Mouse (Mus musculus) lung, embryonic 16.5 days (tissue): ENCODE results near the gene Dpp9. TPM values are rescaled to one million over a fixed set of nuclear protein-coding genes. Genes with fewer than 3 reads are reported as not detected.
"Not testable (repeated sequence)": the region's sequence is repeated elsewhere in the genome, so short reads cannot be mapped to it uniquely, and the experiment has no call there.

Source experiments
- ATAC-seq: fragments of 200-750 bp; cut with Nextera tagmentation; 2 replicates; pipeline ENCODE4 v1.8.0; 2017; ENCODE audit warnings: low read depth, mild to moderate bottlenecking, moderate library complexity
- H3K27ac ChIP-seq: fragments of 300-500 bp; sonication (generic); 2 replicates; pipeline ENCODE4 v1.5.1; 2014; ENCODE audit warnings: mild to moderate bottlenecking, control low read depth, low read length
- H3K27me3 ChIP-seq: fragments of 300-500 bp; sonication (generic); 2 replicates; pipeline ENCODE4 v1.6.1; 2014; ENCODE audit warnings: low read depth, low read length, mixed read lengths; ENCODE audit not compliant: control insufficient read depth, insufficient read depth
- H3K36me3 ChIP-seq: fragments of 300-500 bp; sonication (generic); 2 replicates; pipeline ENCODE4 v1.6.1; 2014; ENCODE audit warnings: low read length; ENCODE audit not compliant: control insufficient read depth, insufficient read depth
- H3K4me1 ChIP-seq: fragments of 300-500 bp; sonication (generic); replicated peaks from 2 replicates; pipeline ENCODE4 v1.6.1; 2014; ENCODE audit warnings: low read length, mixed read lengths; ENCODE audit not compliant: control insufficient read depth, insufficient read depth
- H3K4me2 ChIP-seq: fragments of 300-500 bp; sonication (generic); 2 replicates; pipeline ENCODE4 v1.6.1; 2014; ENCODE audit warnings: low read depth, low read length, control low read depth
- H3K4me3 ChIP-seq: fragments of 300-500 bp; sonication (generic); 2 replicates; pipeline ENCODE4 v1.5.1; 2014; ENCODE audit warnings: mild to moderate bottlenecking, low read length, control low read depth
- H3K9ac ChIP-seq: fragments of 300-500 bp; sonication (generic); 2 replicates; pipeline ENCODE4 v1.6.1; 2014; ENCODE audit warnings: low read length, control low read depth
- H3K9me3 ChIP-seq: fragments of 300-500 bp; sonication (generic); 2 replicates; pipeline ENCODE4 v1.6.1; 2016; ENCODE audit warnings: low read length; ENCODE audit not compliant: control insufficient read depth
- WGBS: fragments of 180-500 bp; shearing (Covaris S2); extraction: QIAGEN DNeasy Blood & Tissue Kit; methylation state at CpG from one replicate; pipeline ENCODE4 v1.1.7; 2014; 5-methylcytosine and 5-hydroxymethylcytosine counted together
- polyA plus RNA-seq: library from polyadenylated mRNA; unstranded; fragments of >200 nt; fragmentation: Nextera tagmentation; extraction: Ambion mirVana; gene quantifications from 2 replicates; pipeline ENCODE4 v1.2.1, GENCODE M21; 2015

Gene Dpp9
- 38.7 and 41.4 TPM in 2 replicates for polyA plus RNA-seq

DNA sequence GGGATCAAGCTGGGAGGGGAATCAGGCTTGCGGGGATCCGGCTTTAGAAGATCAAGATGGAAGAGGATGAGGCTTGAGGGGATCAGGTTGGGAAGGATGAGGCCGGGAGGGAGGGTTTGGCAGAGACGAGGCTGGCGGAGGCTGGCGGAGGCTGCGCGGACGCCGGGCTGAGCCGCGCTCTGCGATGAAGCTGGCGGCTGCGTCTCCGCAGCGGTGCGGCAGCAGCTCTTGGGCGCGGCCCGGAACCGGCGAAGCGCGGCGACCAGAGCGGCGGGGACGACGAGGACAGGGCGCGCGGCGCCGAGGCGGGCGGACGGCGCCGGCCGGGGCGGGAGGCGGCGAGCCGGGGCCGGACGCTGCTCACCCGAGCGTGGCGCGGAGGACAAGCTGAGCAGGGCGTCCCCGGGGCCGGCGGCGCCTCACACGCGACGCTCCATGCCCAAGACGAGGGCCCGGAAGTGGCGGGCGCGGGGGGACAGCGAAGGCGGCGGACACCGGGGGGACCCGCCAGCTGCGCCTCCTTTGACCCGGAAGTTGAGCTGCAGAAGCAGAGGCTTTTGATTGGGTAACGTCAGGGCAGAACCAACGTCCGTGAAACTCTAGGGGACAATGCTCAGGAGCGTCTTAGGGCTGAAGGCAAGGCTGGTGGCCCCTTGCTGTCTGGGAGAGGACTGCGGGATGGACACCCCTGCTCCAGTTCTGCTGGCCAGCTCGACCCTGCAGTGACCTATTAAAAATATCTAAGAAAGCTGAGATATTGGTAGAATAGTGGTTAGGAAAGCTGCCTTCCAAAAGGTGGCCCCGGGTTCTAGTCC lies at the start of gene Dpp9:
Gene Dpp9, minus strand, starts transcription at position 529 of the 815 bp plus-strand sequence.
- ATAC-seq = peak; percentile 99
- Histone ChIP-seq H3K9ac (peak within 1 kb of the TSS; percentile 95), H3K27me3 (no peaks in the 10 kb centered on the region), H3K9me3 (no peaks in the 10 kb centered on the region), H3K4me1 (peaks cover 25% of the 10 kb centered on the region), H3K4me2 (peak within 1 kb of the TSS; percentile 68), H3K4me3 (peak within 1 kb of the TSS; percentile 92), H3K27ac (peak within 1 kb of the TSS; percentile 82), H3K36me3 (no peaks in the 10 kb centered on the region)
- WGBS = under 1% methylated on average over 64 of the region's 78 CpGs

DNA sequence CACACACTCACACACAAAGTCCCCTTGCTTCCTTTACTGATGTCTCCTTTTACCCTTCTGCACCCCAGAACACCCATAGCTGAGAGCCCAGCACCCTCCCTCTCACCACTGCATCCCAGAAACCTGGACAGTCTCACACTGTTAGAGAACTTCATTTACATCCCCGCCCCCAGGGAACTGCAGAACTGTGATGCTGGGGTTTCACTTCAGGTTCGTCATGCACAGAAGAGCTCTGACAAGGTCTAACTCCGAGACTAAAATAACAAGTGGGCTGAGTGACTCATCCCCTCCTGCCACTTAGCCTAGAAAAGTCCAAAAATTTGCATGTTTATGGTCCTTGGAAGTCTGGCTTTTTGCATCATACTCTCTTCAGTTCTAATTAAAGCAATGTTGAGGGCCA lies 47.6 kb upstream of the Dpp9 start:
- H3K9me3 ChIP-seq = no peaks in the 10 kb centered on the region
- no peak overlapping the region for H3K9ac ChIP-seq
- no peak overlapping the region for H3K4me3 ChIP-seq
- H3K27me3 ChIP-seq = no peaks in the 10 kb centered on the region
- H3K36me3 ChIP-seq = peaks cover 12% of the 10 kb centered on the region
- 58% methylated on average over 3 of the region's 3 CpGs for WGBS
- ATAC-seq = no peak
- no peaks in the 10 kb centered on the region; the same call in 1 of the 2 replicates for H3K4me1 ChIP-seq
- no peak overlapping the region for H3K4me2 ChIP-seq
- H3K27ac ChIP-seq = no peak overlapping the region

DNA sequence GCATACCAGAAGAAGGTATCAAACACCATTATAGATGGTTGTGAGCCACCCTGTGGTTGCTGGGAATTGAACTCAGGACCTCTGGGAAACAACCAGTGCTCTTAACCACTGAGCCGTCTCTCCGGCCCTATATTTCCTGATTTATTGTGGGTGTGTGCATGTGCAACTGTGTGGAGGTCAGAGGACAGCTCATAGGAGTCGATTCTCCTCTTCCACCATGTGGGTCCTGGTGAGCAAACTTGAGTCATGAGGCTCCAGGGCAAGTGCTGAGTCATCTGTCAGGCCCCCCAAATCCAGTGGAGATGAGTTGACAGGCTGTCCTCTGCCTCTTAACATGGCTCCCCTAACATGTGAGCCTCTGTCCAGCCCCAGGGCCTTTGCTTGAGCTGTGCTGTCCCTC lies 47.2 kb upstream of the Dpp9 start:
- H3K4me1 ChIP-seq = no peaks in the 10 kb centered on the region; the same call in 1 of the 2 replicates
- no peak overlapping the region for H3K4me2 ChIP-seq
- no peak overlapping the region for H3K4me3 ChIP-seq
- H3K9ac ChIP-seq = no peak overlapping the region
- H3K36me3 ChIP-seq = peaks cover 10% of the 10 kb centered on the region
- no peaks in the 10 kb centered on the region for H3K9me3 ChIP-seq
- ATAC-seq = no peak
- no peaks in the 10 kb centered on the region for H3K27me3 ChIP-seq
- H3K27ac ChIP-seq = no peak overlapping the region
- WGBS = 77% methylated on average over 3 of the region's 3 CpGs

DNA sequence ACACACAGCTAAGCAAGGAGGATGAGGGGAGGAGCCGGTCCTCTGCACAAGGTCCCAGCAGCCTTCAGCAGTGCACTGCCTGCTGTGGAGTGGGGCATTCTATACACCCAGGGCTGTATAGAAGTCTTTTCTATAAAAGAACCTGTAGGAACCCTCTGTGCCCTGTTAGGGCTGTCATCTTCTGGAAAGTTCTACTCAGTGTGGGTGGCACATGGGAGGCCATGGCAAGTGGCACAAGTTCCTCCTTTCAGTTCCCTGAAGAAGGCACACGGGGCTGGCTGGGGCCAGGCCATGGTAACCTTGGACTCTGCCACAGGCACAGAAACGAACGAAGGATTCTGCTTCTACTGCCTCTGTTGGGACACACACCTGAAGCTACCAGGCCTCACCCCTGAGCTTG lies 46.3 kb upstream of the Dpp9 start:
- Histone ChIP-seq H3K4me1 (no peaks in the 10 kb centered on the region; the same call in 1 of the 2 replicates), H3K9ac (no peak overlapping the region), H3K4me3 (no peak overlapping the region), H3K9me3 (no peaks in the 10 kb centered on the region), H3K27me3 (no peaks in the 10 kb centered on the region), H3K36me3 (peaks cover 14% of the 10 kb centered on the region), H3K4me2 (no peak overlapping the region), H3K27ac (no peak overlapping the region)
- 82% methylated on average over 4 of the region's 4 CpGs for WGBS
- ATAC-seq = no peak

DNA sequence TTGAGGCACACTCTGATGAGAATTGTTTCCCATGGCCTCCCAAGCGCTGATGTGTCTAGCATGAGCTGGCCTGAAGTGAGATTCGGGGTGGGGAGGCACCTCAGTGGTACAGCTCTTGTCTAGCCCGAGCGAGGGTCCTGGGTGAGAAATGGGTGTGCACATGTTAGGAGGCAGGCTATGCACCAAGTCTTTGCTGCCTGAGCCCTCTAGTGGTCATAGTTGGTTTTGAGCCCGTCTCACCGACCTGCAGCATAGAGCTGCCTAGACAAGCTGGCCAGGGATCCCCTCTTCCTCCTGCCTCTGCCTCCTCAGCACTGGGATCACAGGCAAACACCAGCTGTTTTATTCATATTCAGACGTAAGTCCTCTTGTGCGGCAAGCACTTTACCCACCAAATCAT lies 45.3 kb upstream of the Dpp9 start:
- Histone ChIP-seq H3K9me3 (no peaks in the 10 kb centered on the region), H3K4me3 (no peak overlapping the region), H3K9ac (no peak overlapping the region), H3K27me3 (no peaks in the 10 kb centered on the region), H3K4me2 (no peak overlapping the region), H3K27ac (no peak overlapping the region), H3K4me1 (peaks cover 10% of the 10 kb centered on the region; the same call in 1 of the 2 replicates), H3K36me3 (peaks cover 19% of the 10 kb centered on the region)
- ATAC-seq = peak; percentile 66
- WGBS = 16% methylated on average over 8 of the region's 8 CpGs

DNA sequence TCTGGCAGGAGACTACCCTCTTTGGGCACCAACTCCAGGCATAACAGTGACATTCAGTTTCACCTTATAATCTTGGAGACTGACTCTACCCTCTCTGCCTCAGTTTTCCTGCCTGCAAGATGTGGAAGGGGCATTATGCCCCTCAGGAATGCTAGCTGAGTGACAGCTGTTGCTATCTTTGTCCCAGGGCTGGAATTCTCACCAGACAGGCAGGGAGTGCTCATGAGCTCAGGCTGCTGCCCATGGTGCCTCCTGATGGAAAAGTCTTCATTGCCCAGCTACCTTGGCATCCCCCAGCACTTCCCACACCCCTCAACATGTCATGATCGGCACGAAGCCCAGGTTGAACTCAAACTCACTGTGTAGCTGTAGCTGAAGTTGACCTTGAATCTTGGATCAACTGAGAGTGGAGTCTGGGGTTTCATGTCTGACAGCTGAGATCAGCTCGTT lies 44.0 kb upstream of the Dpp9 start:
- Histone ChIP-seq H3K27ac (no peak overlapping the region), H3K4me2 (no peak overlapping the region), H3K9me3 (no peaks in the 10 kb centered on the region), H3K4me3 (no peak overlapping the region), H3K36me3 (peaks cover 22% of the 10 kb centered on the region), H3K9ac (no peak overlapping the region), H3K27me3 (no peaks in the 10 kb centered on the region), H3K4me1 (peaks cover 18% of the 10 kb centered on the region)
- no peak for ATAC-seq
- WGBS = 88% methylated on average over 3 of the region's 3 CpGs

DNA sequence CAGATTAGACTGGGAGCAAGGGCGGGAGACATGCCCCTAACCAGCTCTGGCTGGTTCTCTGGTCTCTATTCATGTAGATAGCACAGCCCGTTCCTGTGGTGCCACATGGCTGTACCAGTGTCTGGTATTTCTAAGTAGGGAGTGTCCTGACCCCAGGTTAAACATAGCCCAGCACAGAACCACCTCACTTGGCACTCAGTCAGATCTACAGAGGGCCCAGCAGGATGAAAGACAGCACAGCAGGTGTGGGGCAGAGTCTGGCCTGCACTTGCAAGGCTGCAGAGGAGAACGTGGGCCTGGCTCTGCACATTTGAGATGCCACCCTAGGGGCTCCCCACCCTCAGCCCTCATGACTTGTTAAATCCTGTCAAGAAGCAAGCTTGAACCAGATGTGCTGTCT lies 42.5 kb upstream of the Dpp9 start:
- H3K27me3 ChIP-seq = no peaks in the 10 kb centered on the region
- H3K9ac ChIP-seq = no peak overlapping the region
- H3K27ac ChIP-seq = no peak overlapping the region
- no peaks in the 10 kb centered on the region for H3K9me3 ChIP-seq
- H3K4me3 ChIP-seq = no peak overlapping the region
- no peak overlapping the region for H3K4me2 ChIP-seq
- H3K36me3 ChIP-seq = peaks cover 22% of the 10 kb centered on the region
- H3K4me1 ChIP-seq = peaks cover 21% of the 10 kb centered on the region
- no peak for ATAC-seq
- 77% methylated on average over 3 of the region's 3 CpGs for WGBS

DNA sequence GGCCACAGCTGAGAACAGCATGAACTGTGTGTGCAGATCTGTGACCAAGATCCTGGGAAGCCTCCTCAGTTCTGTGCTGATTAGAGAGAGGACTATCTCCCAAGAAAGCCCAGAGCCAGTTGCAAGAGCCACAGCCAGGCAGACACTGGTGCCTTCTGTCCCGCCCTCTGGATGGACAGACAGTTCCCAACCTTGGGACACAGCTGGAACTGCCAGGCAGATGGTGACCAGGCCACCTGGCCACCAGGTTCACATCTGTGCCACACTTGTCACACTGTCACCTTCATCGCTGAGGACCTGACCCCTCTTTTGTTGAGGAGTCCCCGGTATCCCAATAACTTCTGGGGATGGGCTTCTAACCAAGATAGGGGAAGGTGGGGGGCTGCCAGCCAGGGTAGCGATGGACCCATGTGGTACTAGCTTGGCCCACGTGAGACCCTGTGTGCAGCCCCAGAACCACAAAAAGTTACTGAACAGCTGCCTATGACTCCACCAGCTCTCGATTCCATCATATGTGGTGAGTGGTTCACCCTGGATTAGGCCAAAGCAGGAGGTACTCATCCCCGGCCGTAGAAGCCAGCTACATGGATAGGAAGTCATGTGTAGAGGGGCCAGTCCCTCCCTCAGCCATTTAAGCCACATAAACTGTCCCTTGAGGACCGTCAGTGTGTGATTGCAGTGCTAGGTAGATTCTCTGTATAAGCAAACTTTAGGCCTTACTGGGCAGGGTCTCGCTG lies 40.8 kb upstream of the Dpp9 start:
- Histone ChIP-seq H3K27me3 (no peaks in the 10 kb centered on the region), H3K36me3 (peaks cover 22% of the 10 kb centered on the region), H3K9ac (peak overlapping the region; percentile 32; the same call in 1 of the 2 replicates), H3K9me3 (no peaks in the 10 kb centered on the region), H3K4me2 (no peak overlapping the region), H3K4me1 (peaks cover 28% of the 10 kb centered on the region), H3K4me3 (no peak overlapping the region), H3K27ac (no peak overlapping the region)
- ATAC-seq = no peak
- WGBS = 86% methylated on average over 10 of the region's 10 CpGs

DNA sequence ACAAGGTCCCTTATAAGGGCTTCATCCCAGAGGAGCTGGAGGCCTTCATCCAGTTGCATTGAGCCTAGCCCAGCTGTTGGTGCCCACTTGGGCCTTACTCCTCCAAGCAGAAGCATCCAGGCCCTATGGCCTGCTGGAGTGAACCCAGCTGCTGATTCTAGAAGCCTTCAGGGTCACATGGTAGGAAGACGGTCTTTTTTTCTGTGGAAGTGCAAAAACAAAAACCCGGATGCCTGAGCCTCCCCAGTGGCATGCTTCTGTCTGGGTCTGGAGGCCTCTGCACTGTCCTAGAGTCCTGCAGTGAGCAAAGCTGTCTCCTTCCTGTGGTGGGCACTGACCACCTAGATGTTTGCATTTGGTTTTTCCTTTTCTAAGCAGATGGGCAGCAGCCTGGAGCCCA lies 40.1 kb upstream of the Dpp9 start:
- H3K4me3 ChIP-seq, H3K27ac ChIP-seq, ATAC-seq, H3K9me3 ChIP-seq, H3K4me2 ChIP-seq, H3K27me3 ChIP-seq: not testable (repeated sequence)
- peaks cover 28% of the 10 kb centered on the region for H3K4me1 ChIP-seq
- peaks cover 22% of the 10 kb centered on the region for H3K36me3 ChIP-seq
- WGBS = 47% methylated on average over 2 of the region's 2 CpGs
- peak overlapping the region; percentile 32 for H3K9ac ChIP-seq
